Mouse (Mus musculus) layer of hippocampus, postnatal 14 days (tissue): ENCODE data around the gene Vmn2r49. TPM values are rescaled to one million over a fixed set of nuclear protein-coding genes. Genes with fewer than 3 reads are reported as not detected.
"Not testable (repeated sequence)": the region's sequence is repeated elsewhere in the genome, so short reads cannot be mapped to it uniquely, and the experiment has no call there.

ENCODE experiments used
- DNase-seq, 2 experiments: peaks; one replicate each; pipeline ENCODE4 v3.0.0; 2021 to 2022; ENCODE audit warnings: low spot score in 2 of 2, mixed read lengths in 1 of 2
- long read RNA-seq, 2 experiments: library from polyadenylated mRNA; stranded (forward); transcript quantifications; one replicate each; pipeline ENCODE4 v2.0.0; 2021
- total RNA-seq, 2 experiments: library from RNA; stranded (reverse); gene quantifications; 2 replicates each; pipeline ENCODE4 v1.2.3; 2021

The Vmn2r49 gene
- total RNA-seq: not detected
- long read RNA-seq, experiment 1: 0 reads
- long read RNA-seq, experiment 2: 0 reads

GRCm38 (mm10) chr7:9992157-9992556 lies at the start of gene Vmn2r49:
Gene Vmn2r49 (minus strand): TSS chr7:9992257.
- not testable (repeated sequence) for DNase-seq

DNA sequence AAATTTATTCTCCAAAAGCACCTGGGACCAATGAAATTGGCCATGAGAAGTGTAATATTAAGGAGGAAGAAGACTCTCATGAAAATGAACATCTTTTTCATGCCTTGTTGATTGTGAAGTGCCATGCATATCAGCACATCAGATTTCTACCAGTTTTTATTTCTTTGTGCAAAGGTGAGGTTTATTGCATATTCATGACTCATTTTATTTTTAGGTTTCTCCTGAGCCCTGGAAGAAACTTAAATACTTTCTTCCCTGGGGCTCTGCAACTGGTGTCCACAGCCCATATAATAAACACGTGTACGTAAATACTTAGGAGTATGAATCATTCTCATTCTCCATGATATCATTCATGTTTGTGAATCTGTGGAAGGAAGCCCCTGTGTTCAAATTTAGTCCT lies 38.6 kb downstream of the Vmn2r49 start, which contains the start of gene Vmn2r48:
Gene Vmn2r48 (minus strand): TSS at position 101 of the 400 bp plus-strand sequence.
- DNase-seq: not testable (repeated sequence)

Other genes with a start within 250 kb of the Vmn2r49 start
- not detected for gene Vmn2r46, start 221.7 kb downstream of the Vmn2r49 start, total RNA-seq
- gene Vmn2r47, start 150.9 kb downstream of the Vmn2r49 start, total RNA-seq: not detected
- gene Vmn2r48, start 38.7 kb downstream of the Vmn2r49 start, total RNA-seq: not detected
- gene Vmn2r50, start 61.0 kb upstream of the Vmn2r49 start, total RNA-seq: not detected
- not detected for gene Vmn2r51, start 113.5 kb upstream of the Vmn2r49 start, total RNA-seq
- gene Vmn2r52, start 184.3 kb upstream of the Vmn2r49 start, total RNA-seq: not detected